Comparison of ENCODE assay signal across 11 mouse cellular contexts in genomic region chr8:15562310-15563296, GRCm38 (mm10).
DNase-seq lines count a peak whose midpoint lies in the region; TF ChIP-seq lines count a peak whose summit lies in the region.
"Had no signal": no experiment of that assay in that cellular context is flagged by ENCODE, and none has a peak within 500 bp of the region (broad histone marks: within the 10 kb centered on the region; RNA-seq: fewer than 3 reads in every experiment).

No protein-coding gene starts in this region.

- peak; percentile 61 for DNase-seq in right cerebral cortex, adult 18-20 months
- no peak for DNase-seq in right cerebral cortex, postnatal 25 days
- DNase-seq in layer of hippocampus, adult 2 months (ENCODE audit: low spot score in 2 of 2) = peak; percentile 8 to 42
- peak; percentile 15 for DNase-seq in left cerebral cortex, postnatal 4 days
- no peak for DNase-seq in adrenal gland, adult 18-20 months (ENCODE audit: low spot score in 2 of 2)
- no peak for DNase-seq in heart, adult 18-20 months
- no peak for DNase-seq in adrenal gland, postnatal 4 days (ENCODE audit: low spot score in 2 of 2)
- DNase-seq: adrenal gland, adult 2 months; cerebellum, adult 9-10 months; lung, adult 2 months had no signal

- no peak overlapping the region for H3K27ac ChIP-seq in layer of hippocampus, adult 2 months
- H3K27ac ChIP-seq: embryonic facial prominence, embryonic 15.5 days had no signal

- H3K4me3 ChIP-seq in layer of hippocampus, adult 2 months = no peak overlapping the region
- H3K4me3 ChIP-seq: embryonic facial prominence, embryonic 15.5 days had no signal

- TF ChIP-seq CTCF in layer of hippocampus, adult 2 months (conservative IDR thresholded peaks at IDR 0.05) = no peak

- intact Hi-C loops in left cerebral cortex, postnatal 4 days (cut with DNase I) = no loop called here

Comparison
In these comparisons a context has a peak if more than half of its experiments do, and no peak if none do; other contexts are left out.
1. DNase-seq: peak in right cerebral cortex, adult 18-20 months (single experiment), layer of hippocampus, adult 2 months (2 of 2) and left cerebral cortex, postnatal 4 days (single experiment); none in right cerebral cortex, postnatal 25 days (single experiment), adrenal gland, adult 18-20 months (0 of 2), heart, adult 18-20 months (0 of 2) and adrenal gland, postnatal 4 days (0 of 2).